ENCODE assay signal across 19 mouse cellular contexts in the genomic region with DNA sequence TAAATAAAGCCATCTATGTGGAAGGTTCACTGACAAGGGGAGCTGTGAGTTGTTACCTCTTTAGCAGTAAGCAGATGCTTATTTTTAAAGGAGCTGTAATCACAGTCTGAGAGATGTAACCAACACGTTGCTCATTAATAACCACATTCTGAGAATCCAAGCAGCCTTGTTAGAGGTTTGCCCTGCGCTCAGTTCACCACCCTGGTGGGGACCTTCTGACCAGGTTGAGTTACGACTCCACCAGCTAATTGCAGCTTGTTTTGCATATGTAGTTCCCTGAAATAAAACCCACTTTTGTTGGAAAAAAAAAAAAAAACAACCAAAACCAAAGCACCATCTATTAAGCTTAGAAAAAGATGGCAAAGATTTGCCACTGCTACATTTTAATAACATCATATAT.
DNase-seq lines count a peak whose midpoint lies in the region; ATAC-seq and TF ChIP-seq lines count a peak whose summit lies in the region.
"Had no signal": no experiment of that assay in that cellular context is flagged by ENCODE, and none has a peak within 500 bp of the region (broad histone marks: within the 10 kb centered on the region; RNA-seq: fewer than 3 reads in every experiment).

No protein-coding gene starts in this region.

- H3K36me3 ChIP-seq in heart, embryonic 10.5 days = no peaks in the 10 kb centered on the region
- no peaks in the 10 kb centered on the region for H3K36me3 ChIP-seq in intestine, embryonic 14.5 days (ENCODE audit: control insufficient read depth, insufficient read depth, low read length)
- H3K36me3 ChIP-seq in intestine, postnatal 0 days (ENCODE audit: control insufficient read depth, insufficient read depth) = no peaks in the 10 kb centered on the region
- no peaks in the 10 kb centered on the region for H3K36me3 ChIP-seq in embryonic facial prominence, embryonic 14.5 days (ENCODE audit: control insufficient read depth, insufficient read depth, low read length)
- H3K36me3 ChIP-seq in limb, embryonic 12.5 days = no peaks in the 10 kb centered on the region
- H3K36me3 ChIP-seq: embryonic facial prominence, embryonic 12.5 days; heart, embryonic 15.5 days; hindbrain, embryonic 15.5 days had no signal

- TF ChIP-seq CTCF in intestine, postnatal 0 days (IDR thresholded peaks at IDR 0.05; ENCODE audit: low read depth) = no peak

- ATAC-seq in intestine, embryonic 14.5 days (replicated peaks; ENCODE audit: low FRiP score, low TSS enrichment, low read depth) = no peak
- no peak for ATAC-seq in intestine, postnatal 0 days
- no peak for ATAC-seq in embryonic facial prominence, embryonic 14.5 days (ENCODE audit: low read depth)
- no peak for ATAC-seq in limb, embryonic 12.5 days (ENCODE audit: insufficient number of reproducible peaks, insufficient read depth, low FRiP score, low TSS enrichment, low read depth)
- ATAC-seq: forebrain, embryonic 14.5 days had no signal

- H3K4me3 ChIP-seq in heart, embryonic 10.5 days = no peak overlapping the region
- H3K4me3 ChIP-seq in intestine, embryonic 14.5 days (ENCODE audit: low read depth, low read length) = no peak overlapping the region
- H3K4me3 ChIP-seq in intestine, postnatal 0 days (ENCODE audit: low read depth, low read length) = no peak overlapping the region
- no peak overlapping the region for H3K4me3 ChIP-seq in embryonic facial prominence, embryonic 14.5 days (ENCODE audit: low read depth, low read length)
- no peak overlapping the region for H3K4me3 ChIP-seq in limb, embryonic 12.5 days (replicated peaks)
- H3K4me3 ChIP-seq: embryonic facial prominence, embryonic 12.5 days; heart, embryonic 15.5 days; hindbrain, embryonic 15.5 days had no signal

- no peaks in the 10 kb centered on the region for H3K27me3 ChIP-seq in heart, embryonic 10.5 days (ENCODE audit: insufficient read depth, poor library complexity, severe bottlenecking)
- no peaks in the 10 kb centered on the region for H3K27me3 ChIP-seq in intestine, embryonic 14.5 days (replicated peaks; ENCODE audit: control insufficient read depth, insufficient read depth, low read length)
- no peaks in the 10 kb centered on the region for H3K27me3 ChIP-seq in intestine, postnatal 0 days (replicated peaks; ENCODE audit: control insufficient read depth, insufficient read depth, low read length)
- no peaks in the 10 kb centered on the region for H3K27me3 ChIP-seq in embryonic facial prominence, embryonic 14.5 days (replicated peaks; ENCODE audit: control insufficient read depth, insufficient read depth, low read length)
- no peaks in the 10 kb centered on the region for H3K27me3 ChIP-seq in limb, embryonic 12.5 days
- H3K27me3 ChIP-seq: embryonic facial prominence, embryonic 12.5 days; heart, embryonic 15.5 days; hindbrain, embryonic 15.5 days had no signal

- no peak for DNase-seq in heart, embryonic 10.5 days (ENCODE audit: low spot score)
- no peak for DNase-seq in heart, adult 8-10 months (ENCODE audit: low spot score)
- peak; percentile 33 for DNase-seq in intestine, embryonic 14.5 days (ENCODE audit: low spot score)
- DNase-seq in embryonic facial prominence, embryonic 14.5 days (ENCODE audit: low spot score) = no peak
- no peak for DNase-seq in cerebellum, adult 18-20 months
- DNase-seq in lung, postnatal 10 days = no peak
- DNase-seq: adrenal gland, postnatal 10 days; cerebellum, adult 2 months; cerebellum, postnatal 10 days; embryo, embryonic 11 days; gastrocnemius, postnatal 36 days; heart, postnatal 14 days; kidney, adult 11 months had no signal

- WGBS in heart, embryonic 10.5 days = 60% methylated on average over 3 of the region's 3 CpGs
- WGBS in intestine, embryonic 14.5 days = 60% methylated on average over 3 of the region's 3 CpGs
- 74% methylated on average over 3 of the region's 3 CpGs for WGBS in intestine, postnatal 0 days
- 62% methylated on average over 3 of the region's 3 CpGs for WGBS in embryonic facial prominence, embryonic 14.5 days
- WGBS in limb, embryonic 12.5 days = 16% methylated on average over 3 of the region's 3 CpGs

- no peak overlapping the region for H3K4me2 ChIP-seq in intestine, embryonic 14.5 days (ENCODE audit: low read length)
- no peak overlapping the region for H3K4me2 ChIP-seq in intestine, postnatal 0 days (replicated peaks; ENCODE audit: low read depth)
- no peak overlapping the region for H3K4me2 ChIP-seq in embryonic facial prominence, embryonic 14.5 days (ENCODE audit: low read depth, low read length)
- H3K4me2 ChIP-seq in limb, embryonic 12.5 days = no peak overlapping the region
- H3K4me2 ChIP-seq: embryonic facial prominence, embryonic 12.5 days; heart, embryonic 15.5 days; hindbrain, embryonic 15.5 days had no signal

- H3K27ac ChIP-seq in heart, embryonic 10.5 days = peak overlapping the region; percentile 42; the same call in 1 of the 2 replicates
- no peak overlapping the region for H3K27ac ChIP-seq in intestine, embryonic 14.5 days (ENCODE audit: low read depth)
- H3K27ac ChIP-seq in intestine, postnatal 0 days (ENCODE audit: low read depth, low read length) = no peak overlapping the region
- peak overlapping the region; percentile 3; the same call in 1 of the 2 replicates for H3K27ac ChIP-seq in embryonic facial prominence, embryonic 14.5 days (replicated peaks; ENCODE audit: low read depth, low read length)
- peak overlapping the region; percentile 86 for H3K27ac ChIP-seq in limb, embryonic 12.5 days
- H3K27ac ChIP-seq: heart, embryonic 15.5 days; hindbrain, embryonic 15.5 days had no signal

- H3K4me1 ChIP-seq in heart, embryonic 10.5 days = peaks cover 34% of the 10 kb centered on the region
- H3K4me1 ChIP-seq in intestine, embryonic 14.5 days (replicated peaks; ENCODE audit: control insufficient read depth, insufficient read depth, low read length) = peaks cover 24% of the 10 kb centered on the region
- no peaks in the 10 kb centered on the region for H3K4me1 ChIP-seq in intestine, postnatal 0 days (replicated peaks; ENCODE audit: control insufficient read depth, insufficient read depth, low read length)
- H3K4me1 ChIP-seq in embryonic facial prominence, embryonic 14.5 days (ENCODE audit: control insufficient read depth, insufficient read depth, low read length) = peaks cover 8% of the 10 kb centered on the region; the same call in 1 of the 2 replicates
- peaks cover 28% of the 10 kb centered on the region for H3K4me1 ChIP-seq in limb, embryonic 12.5 days (replicated peaks)

- no peak overlapping the region for H3K9ac ChIP-seq in intestine, embryonic 14.5 days (ENCODE audit: low read length)
- H3K9ac ChIP-seq in intestine, postnatal 0 days (ENCODE audit: low read depth, low read length) = no peak overlapping the region
- H3K9ac ChIP-seq in embryonic facial prominence, embryonic 14.5 days (ENCODE audit: low read depth, low read length) = no peak overlapping the region
- no peak overlapping the region for H3K9ac ChIP-seq in limb, embryonic 12.5 days (replicated peaks)
- H3K9ac ChIP-seq: embryonic facial prominence, embryonic 12.5 days; heart, embryonic 15.5 days; hindbrain, embryonic 15.5 days had no signal

- no peaks in the 10 kb centered on the region for H3K9me3 ChIP-seq in heart, embryonic 10.5 days
- no peaks in the 10 kb centered on the region for H3K9me3 ChIP-seq in intestine, embryonic 14.5 days (ENCODE audit: control insufficient read depth, low read length)
- H3K9me3 ChIP-seq in intestine, postnatal 0 days (ENCODE audit: control insufficient read depth) = no peaks in the 10 kb centered on the region
- no peaks in the 10 kb centered on the region for H3K9me3 ChIP-seq in embryonic facial prominence, embryonic 14.5 days (ENCODE audit: control insufficient read depth, low read length)
- H3K9me3 ChIP-seq in limb, embryonic 12.5 days = no peaks in the 10 kb centered on the region
- H3K9me3 ChIP-seq: embryonic facial prominence, embryonic 12.5 days; heart, embryonic 15.5 days; hindbrain, embryonic 15.5 days had no signal

Comparison
In these comparisons a context has a peak if more than half of its experiments do, and no peak if none do; other contexts are left out.
1. H3K27ac ChIP-seq: peak in heart, embryonic 10.5 days (single experiment), embryonic facial prominence, embryonic 14.5 days (single experiment) and limb, embryonic 12.5 days (single experiment); none in intestine, embryonic 14.5 days (single experiment) and intestine, postnatal 0 days (single experiment).